Mouse (Mus musculus) G1E-ER4 (cell line): Measurements from ENCODE around the gene St6galnac5. TPM values are rescaled to one million over a fixed set of nuclear protein-coding genes. Genes with fewer than 3 reads are reported as not detected.

Experiments
- GATA1 ChIP-seq: IDR thresholded peaks from one replicate; pipeline ENCODE4 v1.8.0; 2012; ENCODE audit warnings: low read length, inconsistent platforms
- polyA plus RNA-seq: library from polyadenylated mRNA; stranded (reverse); fragments of >175 nt; gene quantifications from 2 replicates; pipeline ENCODE4 v1.2.3, GENCODE M21; 2012

St6galnac5 gene
- polyA plus RNA-seq, 1 experiment: not detected

GRCm38 (mm10) chr3:152815110-152815509 lies 166.9 kb downstream of the St6galnac5 start:
- TF ChIP-seq GATA1: no peak

GRCm38 (mm10) chr3:152813905-152814304 lies 168.1 kb downstream of the St6galnac5 start:
- TF ChIP-seq GATA1: no peak

GRCm38 (mm10) chr3:152799738-152800431 lies 182.2 kb downstream of the St6galnac5 start:
- no peak for TF ChIP-seq GATA1

- no peak for TF ChIP-seq GATA1
These were observed 184.7 kb downstream of the St6galnac5 start for GRCm38 (mm10) chr3:152797354-152797753.

GRCm38 (mm10) chr3:152796216-152796615 lies 185.8 kb downstream of the St6galnac5 start:
- TF ChIP-seq GATA1: no peak

- TF ChIP-seq GATA1: no peak
These were observed 189.0 kb downstream of the St6galnac5 start for GRCm38 (mm10) chr3:152793006-152793405.

GRCm38 (mm10) chr3:152792601-152793000 lies 189.4 kb downstream of the St6galnac5 start:
- TF ChIP-seq GATA1: no peak

GRCm38 (mm10) chr3:152783792-152784191 lies 198.3 kb downstream of the St6galnac5 start:
- TF ChIP-seq GATA1: no peak

GRCm38 (mm10) chr3:152779819-152780218 lies 202.2 kb downstream of the St6galnac5 start:
- no peak for TF ChIP-seq GATA1

GRCm38 (mm10) chr3:152776872-152777540 lies 205.0 kb downstream of the St6galnac5 start:
- TF ChIP-seq GATA1: no peak

GRCm38 (mm10) chr3:152776363-152776762 lies 205.7 kb downstream of the St6galnac5 start:
- no peak for TF ChIP-seq GATA1

GRCm38 (mm10) chr3:152770056-152770455 lies 212.0 kb downstream of the St6galnac5 start:
- TF ChIP-seq GATA1: no peak

- TF ChIP-seq GATA1: no peak
These were observed 214.6 kb downstream of the St6galnac5 start for GRCm38 (mm10) chr3:152767485-152767884.
